Mouse (Mus musculus) forebrain, embryonic 10.5 days (tissue): ENCODE data around the gene Dlg2. TPM values are rescaled to one million over a fixed set of nuclear protein-coding genes. Genes with fewer than 3 reads are reported as not detected.

ENCODE experiments used
- DNase-seq: peaks from one replicate; pipeline ENCODE4 v3.0.0-alpha.2; 2017; ENCODE audit warnings: low spot score; ENCODE audit errors: extremely low spot score
- H3K27ac ChIP-seq: fragments of 300-500 bp; sonication (generic); 2 replicates; pipeline ENCODE4 v1.5.1; 2016; ENCODE audit warnings: mild to moderate bottlenecking
- H3K27me3 ChIP-seq: fragments of 300-500 bp; sonication (generic); 2 replicates; pipeline ENCODE4 v1.6.1; 2016; ENCODE audit warnings: mild to moderate bottlenecking; ENCODE audit not compliant: poor library complexity, severe bottlenecking
- H3K36me3 ChIP-seq: fragments of 300-500 bp; sonication (generic); replicated peaks from 2 replicates; pipeline ENCODE4 v1.6.1; 2016; ENCODE audit warnings: mild to moderate bottlenecking, moderate library complexity
- H3K4me1 ChIP-seq: fragments of 300-500 bp; sonication (generic); 2 replicates; pipeline ENCODE4 v1.6.1; 2016
- H3K4me3 ChIP-seq: fragments of 300-500 bp; sonication (generic); 2 replicates; pipeline ENCODE4 v1.5.1; 2016; ENCODE audit warnings: mild to moderate bottlenecking, moderate library complexity
- H3K9me3 ChIP-seq: fragments of 300-500 bp; sonication (generic); 2 replicates; pipeline ENCODE4 v1.6.1; 2016; ENCODE audit warnings: mild to moderate bottlenecking, moderate library complexity
- WGBS: fragments of 180-500 bp; shearing (Covaris S2); methylation state at CpG from one replicate; pipeline ENCODE4 v1.1.7; 2016; 5-methylcytosine and 5-hydroxymethylcytosine counted together
- polyA plus RNA-seq: library from polyadenylated mRNA; unstranded; fragments of >200 nt; fragmentation: Nextera tagmentation; extraction: Ambion mirVana; gene quantifications from 2 replicates; pipeline ENCODE4 v1.2.1, GENCODE M21; 2016

Dlg2 gene
- polyA plus RNA-seq, 1 experiment from 2014 or later: 0.95 TPM

DNA sequence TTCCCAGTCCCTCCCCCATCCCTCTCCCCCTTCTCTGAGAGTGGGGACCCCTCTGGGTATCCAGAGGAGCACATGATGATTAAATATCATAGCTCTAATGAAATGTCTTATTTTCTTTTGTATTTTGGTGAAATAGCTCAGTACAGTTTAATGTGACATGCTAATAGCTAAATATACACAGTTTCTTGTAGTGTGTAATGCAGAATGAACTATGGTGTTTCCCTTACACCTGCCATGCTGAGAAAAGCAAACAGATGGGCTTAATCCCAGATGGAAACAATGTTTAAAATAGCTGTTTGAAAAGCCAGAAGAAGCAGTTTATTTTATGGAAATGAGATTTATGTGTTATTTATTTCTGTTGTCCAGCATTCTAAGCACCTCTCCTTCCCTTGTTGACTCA lies 1302.2 kb downstream of the Dlg2 start:
- Histone ChIP-seq H3K9me3 (no peaks in the 10 kb centered on the region), H3K27ac (no peak overlapping the region), H3K4me1 (no peaks in the 10 kb centered on the region), H3K4me3 (no peak overlapping the region), H3K27me3 (no peaks in the 10 kb centered on the region), H3K36me3 (no peaks in the 10 kb centered on the region)
- DNase-seq: no peak

- H3K4me1 ChIP-seq: no peaks in the 10 kb centered on the region
- H3K9me3 ChIP-seq: no peaks in the 10 kb centered on the region
- DNase-seq: no peak
- 88% methylated on average over 2 of the region's 2 CpGs for WGBS
- no peak overlapping the region for H3K27ac ChIP-seq
- no peaks in the 10 kb centered on the region for H3K36me3 ChIP-seq
- no peaks in the 10 kb centered on the region for H3K27me3 ChIP-seq
- H3K4me3 ChIP-seq: no peak overlapping the region
These were observed 1308.1 kb downstream of the Dlg2 start for GRCm38 (mm10) chr7:91784617-91785016.

GRCm38 (mm10) chr7:91785445-91785844 lies 1309.0 kb downstream of the Dlg2 start:
- no peaks in the 10 kb centered on the region for H3K4me1 ChIP-seq
- no peaks in the 10 kb centered on the region for H3K36me3 ChIP-seq
- DNase-seq: no peak
- H3K4me3 ChIP-seq: no peak overlapping the region
- no peaks in the 10 kb centered on the region for H3K27me3 ChIP-seq
- no peaks in the 10 kb centered on the region for H3K9me3 ChIP-seq
- 91% methylated on average over 5 of the region's 5 CpGs for WGBS
- no peak overlapping the region for H3K27ac ChIP-seq

DNA sequence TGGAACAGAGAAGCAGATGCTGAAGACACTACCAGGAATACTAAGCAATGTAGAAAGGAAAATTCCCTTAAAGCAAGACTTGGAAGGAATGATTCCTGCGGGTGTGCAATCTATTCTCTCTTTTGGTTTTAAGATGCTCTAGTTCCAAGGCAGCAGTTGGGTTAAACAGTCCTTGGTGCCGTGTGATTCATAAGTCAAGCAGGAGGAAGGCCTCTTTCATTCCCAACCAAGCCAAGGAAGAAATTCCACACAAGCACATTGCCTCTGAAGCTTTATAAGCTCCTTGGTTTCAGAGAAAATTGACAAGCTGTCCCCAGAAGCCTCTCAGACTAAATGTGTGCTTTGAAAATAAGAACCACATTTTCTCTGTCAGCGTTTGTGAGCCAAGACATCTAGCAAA lies 1309.4 kb downstream of the Dlg2 start:
- H3K27me3 ChIP-seq: no peaks in the 10 kb centered on the region
- no peaks in the 10 kb centered on the region for H3K36me3 ChIP-seq
- no peak for DNase-seq
- 76% methylated on average over 3 of the region's 3 CpGs for WGBS
- no peaks in the 10 kb centered on the region for H3K9me3 ChIP-seq
- H3K4me3 ChIP-seq: no peak overlapping the region
- no peak overlapping the region for H3K27ac ChIP-seq
- H3K4me1 ChIP-seq: no peaks in the 10 kb centered on the region

GRCm38 (mm10) chr7:91790949-91791564 lies 1314.6 kb downstream of the Dlg2 start:
- no peak overlapping the region for H3K4me3 ChIP-seq
- no peaks in the 10 kb centered on the region for H3K36me3 ChIP-seq
- no peak for DNase-seq
- WGBS: 92% methylated on average over 4 of the region's 4 CpGs
- no peak overlapping the region for H3K27ac ChIP-seq
- no peaks in the 10 kb centered on the region for H3K27me3 ChIP-seq
- no peaks in the 10 kb centered on the region for H3K4me1 ChIP-seq
- no peaks in the 10 kb centered on the region for H3K9me3 ChIP-seq

DNA sequence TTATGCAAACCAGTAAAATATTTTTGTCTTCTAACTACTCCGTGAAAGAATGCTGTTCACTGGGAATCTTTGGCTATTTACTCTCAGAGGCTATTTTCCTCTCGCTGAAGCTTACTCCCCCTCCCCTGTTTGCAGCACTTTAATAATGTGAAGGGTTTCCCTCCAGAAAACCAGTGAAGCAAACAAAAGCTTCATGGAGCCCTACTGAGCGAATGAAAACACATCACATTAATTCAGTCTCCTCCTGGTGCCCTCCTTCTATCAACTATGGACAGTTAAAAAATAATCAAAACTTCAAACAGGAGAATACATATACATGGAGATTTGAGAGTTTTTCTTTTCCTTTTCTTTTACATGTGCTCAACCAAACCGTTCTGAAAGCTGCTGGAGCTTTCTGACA lies 1330.2 kb downstream of the Dlg2 start:
- peaks cover 10% of the 10 kb centered on the region for H3K4me1 ChIP-seq
- no peaks in the 10 kb centered on the region for H3K9me3 ChIP-seq
- no peak overlapping the region for H3K4me3 ChIP-seq
- no peaks in the 10 kb centered on the region for H3K27me3 ChIP-seq
- H3K27ac ChIP-seq: no peak overlapping the region
- H3K36me3 ChIP-seq: no peaks in the 10 kb centered on the region
- no peak for DNase-seq
- WGBS: 38% methylated on average over 4 of the region's 4 CpGs

DNA sequence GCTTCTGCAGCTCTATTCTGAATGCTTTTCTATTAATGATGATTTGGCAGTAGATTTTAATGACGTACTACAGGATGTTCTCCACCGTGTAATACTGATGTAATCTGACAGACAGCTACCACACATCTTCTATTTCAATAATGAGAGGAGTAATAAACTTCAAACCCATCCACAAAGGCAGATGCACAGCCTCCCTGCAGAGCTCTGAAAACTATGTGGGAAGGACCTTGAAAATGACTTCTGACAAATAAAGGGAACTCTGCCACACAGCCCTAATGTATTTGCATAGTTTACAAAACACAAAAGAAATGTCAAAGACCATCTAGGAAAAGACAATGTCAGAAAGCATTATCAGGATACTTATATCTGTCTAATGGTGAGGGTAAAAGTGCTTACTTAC lies 1334.3 kb downstream of the Dlg2 start:
- Histone ChIP-seq H3K9me3 (no peaks in the 10 kb centered on the region), H3K4me1 (peaks cover 10% of the 10 kb centered on the region), H3K36me3 (no peaks in the 10 kb centered on the region), H3K27ac (no peak overlapping the region), H3K27me3 (no peaks in the 10 kb centered on the region), H3K4me3 (no peak overlapping the region)
- WGBS: 86% methylated on average over 2 of the region's 2 CpGs
- no peak for DNase-seq

DNA sequence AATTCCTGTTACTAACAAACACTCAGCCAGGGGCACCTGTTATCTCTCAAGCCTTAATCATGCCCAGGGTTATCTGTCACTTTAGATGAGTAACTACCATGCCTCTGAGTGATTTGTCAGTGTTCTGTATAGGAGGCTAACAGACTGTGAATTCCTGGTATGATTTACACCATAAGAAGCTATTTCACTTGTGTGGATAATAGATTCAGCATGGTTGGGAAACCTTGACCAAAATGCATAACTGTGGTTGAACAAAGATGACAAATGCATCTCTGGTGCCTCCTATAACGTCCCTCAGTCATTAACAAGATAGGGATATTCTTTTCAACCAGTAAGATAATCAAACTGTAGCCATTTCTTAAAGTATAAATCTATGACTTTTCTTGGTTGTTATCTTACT lies 1341.5 kb downstream of the Dlg2 start:
- no peaks in the 10 kb centered on the region for H3K4me1 ChIP-seq
- DNase-seq: no peak
- H3K9me3 ChIP-seq: no peaks in the 10 kb centered on the region
- WGBS: 75% methylated on average over 1 of the region's 1 CpGs
- no peaks in the 10 kb centered on the region for H3K36me3 ChIP-seq
- no peak overlapping the region for H3K27ac ChIP-seq
- H3K4me3 ChIP-seq: no peak overlapping the region
- H3K27me3 ChIP-seq: no peaks in the 10 kb centered on the region

DNA sequence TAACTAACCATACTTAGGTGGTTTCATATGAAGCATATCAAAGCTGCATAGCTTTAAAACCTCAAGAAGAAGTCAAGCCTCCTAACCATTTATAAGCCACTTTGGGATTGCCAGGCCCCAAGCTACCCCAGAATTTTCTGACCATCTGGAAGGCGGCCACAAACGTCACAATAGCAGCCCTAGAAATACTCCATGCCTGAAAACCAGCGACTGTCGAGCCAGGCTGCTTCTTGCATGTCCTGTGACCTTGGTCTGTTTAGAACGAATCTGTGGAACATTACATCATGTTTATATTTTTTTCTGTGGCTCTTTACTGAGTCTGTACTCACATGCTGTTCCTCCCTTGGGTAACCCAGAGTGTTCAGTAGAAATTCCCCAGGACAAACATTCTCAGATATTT lies 1355.7 kb downstream of the Dlg2 start:
- no peaks in the 10 kb centered on the region for H3K36me3 ChIP-seq
- H3K27ac ChIP-seq: no peak overlapping the region
- H3K4me3 ChIP-seq: no peak overlapping the region
- DNase-seq: no peak
- H3K27me3 ChIP-seq: no peaks in the 10 kb centered on the region
- H3K4me1 ChIP-seq: no peaks in the 10 kb centered on the region
- no peaks in the 10 kb centered on the region for H3K9me3 ChIP-seq
- 93% methylated on average over 5 of the region's 5 CpGs for WGBS

GRCm38 (mm10) chr7:91845723-91846122 lies 1369.3 kb downstream of the Dlg2 start:
- no peaks in the 10 kb centered on the region for H3K4me1 ChIP-seq
- no peak overlapping the region for H3K27ac ChIP-seq
- H3K36me3 ChIP-seq: no peaks in the 10 kb centered on the region
- WGBS: 41% methylated on average over 1 of the region's 1 CpGs
- no peaks in the 10 kb centered on the region for H3K27me3 ChIP-seq
- H3K4me3 ChIP-seq: no peak overlapping the region
- DNase-seq: no peak
- H3K9me3 ChIP-seq: no peaks in the 10 kb centered on the region

GRCm38 (mm10) chr7:91849364-91849763 lies 1372.9 kb downstream of the Dlg2 start:
- Histone ChIP-seq H3K27me3 (no peaks in the 10 kb centered on the region), H3K36me3 (no peaks in the 10 kb centered on the region), H3K9me3 (no peaks in the 10 kb centered on the region), H3K4me1 (no peaks in the 10 kb centered on the region), H3K27ac (no peak overlapping the region), H3K4me3 (no peak overlapping the region)
- no peak for DNase-seq

DNA sequence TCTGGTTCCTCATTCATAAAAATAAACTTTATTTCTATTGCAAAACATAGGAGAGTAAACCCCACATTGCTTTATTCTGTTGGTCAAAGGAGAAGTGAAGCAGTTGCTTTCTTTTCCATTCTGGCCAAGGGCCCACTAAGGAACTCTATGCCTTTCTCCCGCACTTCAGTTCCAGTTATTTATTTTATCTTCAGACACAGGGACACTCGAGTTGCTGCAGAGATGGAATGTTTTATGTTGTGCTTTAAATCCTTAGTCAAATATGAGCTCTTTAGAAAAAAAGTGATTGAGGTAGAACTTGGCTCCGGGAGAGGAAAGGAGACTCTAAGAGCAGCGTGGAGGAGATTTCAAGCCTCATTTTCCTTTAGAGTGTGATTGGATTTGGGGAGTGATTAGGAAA lies 1377.2 kb downstream of the Dlg2 start:
- Histone ChIP-seq H3K4me3 (no peak overlapping the region), H3K9me3 (no peaks in the 10 kb centered on the region), H3K27ac (no peak overlapping the region), H3K36me3 (no peaks in the 10 kb centered on the region), H3K27me3 (no peaks in the 10 kb centered on the region), H3K4me1 (no peaks in the 10 kb centered on the region)
- no peak for DNase-seq
- WGBS: 67% methylated on average over 4 of the region's 4 CpGs

DNA sequence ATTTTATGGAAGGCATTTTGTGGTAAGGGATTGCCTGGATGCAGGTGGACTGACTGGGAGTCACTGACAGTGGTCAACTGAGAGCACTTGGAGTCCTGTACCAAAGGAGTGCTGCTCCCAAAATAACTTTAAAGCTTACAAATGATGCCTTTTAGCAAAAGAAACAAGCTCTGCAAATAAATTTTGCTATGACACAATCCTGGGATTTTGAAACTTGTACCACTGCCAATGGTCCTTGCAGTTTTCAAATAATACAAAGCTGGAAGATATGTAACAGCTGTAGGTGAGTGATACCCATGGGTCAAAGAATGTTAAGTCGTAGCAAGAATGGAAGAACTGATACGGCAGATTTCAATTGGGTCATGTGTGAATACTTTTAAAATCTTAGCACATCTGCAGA lies 1380.5 kb downstream of the Dlg2 start:
- DNase-seq: no peak
- WGBS: 92% methylated on average over 2 of the region's 2 CpGs
- Histone ChIP-seq H3K4me3 (no peak overlapping the region), H3K36me3 (no peaks in the 10 kb centered on the region), H3K27me3 (no peaks in the 10 kb centered on the region), H3K4me1 (no peaks in the 10 kb centered on the region), H3K9me3 (no peaks in the 10 kb centered on the region), H3K27ac (no peak overlapping the region)
